Mouse (Mus musculus) small intestine, adult 2 months (tissue): Measurements from ENCODE around the gene Kcnmb2. TPM values are rescaled to one million over a fixed set of nuclear protein-coding genes. Genes with fewer than 3 reads are reported as not detected.

Experiments
- H3K27ac ChIP-seq: fragments of 200-500 bp; 2 replicates; pipeline ENCODE4 v1.5.1; 2012; ENCODE audit warnings: low read depth, low read length, control low read depth, inconsistent platforms; ENCODE audit not compliant: insufficient read depth
- H3K27me3 ChIP-seq: fragments of 200-500 bp; 2 replicates; pipeline ENCODE4 v1.6.1; 2012; ENCODE audit warnings: mild to moderate bottlenecking, moderate library complexity, low read length, inconsistent platforms; ENCODE audit not compliant: control insufficient read depth, insufficient read depth
- H3K36me3 ChIP-seq: fragments of 200-500 bp; 2 replicates; pipeline ENCODE4 v1.6.1; 2012; ENCODE audit warnings: mild to moderate bottlenecking, low read length, control low read depth, inconsistent platforms; ENCODE audit not compliant: control insufficient read depth, insufficient read depth
- H3K4me1 ChIP-seq: fragments of 200-500 bp; 2 replicates; pipeline ENCODE4 v1.6.1; 2012; ENCODE audit warnings: low read length, inconsistent platforms, mixed read lengths; ENCODE audit not compliant: control insufficient read depth, insufficient read depth, insufficient read length
- H3K4me3 ChIP-seq: fragments of 200-500 bp; 2 replicates; pipeline ENCODE4 v1.5.1; 2012; ENCODE audit warnings: low read depth, mild to moderate bottlenecking, control low read depth, inconsistent platforms, low read length, moderate library complexity
- CTCF ChIP-seq: fragments of 200-500 bp; IDR thresholded peaks from 2 replicates; pipeline ENCODE4 v1.5.1; 2012; ENCODE audit warnings: low read depth, mild to moderate bottlenecking, control low read depth, inconsistent platforms, low read length, moderate library complexity, mixed read lengths; ENCODE audit not compliant: insufficient replicate concordance, insufficient read length; ENCODE audit errors: extremely low read depth
- POLR2A ChIP-seq: fragments of 200-500 bp; IDR thresholded peaks from 2 replicates; pipeline ENCODE4 v1.6.1; 2012; ENCODE audit warnings: low read depth, mild to moderate bottlenecking, control low read depth, inconsistent platforms, low read length, moderate library complexity
- WGBS: fragments of 180-500 bp; shearing (Covaris S2); methylation state at CpG from one replicate; pipeline ENCODE4 v1.1.7; 2018; 5-methylcytosine and 5-hydroxymethylcytosine counted together
- polyA plus RNA-seq: library from polyadenylated mRNA; depleted of rRNA; stranded (reverse); fragments of >200 nt; gene quantifications from 2 replicates; pipeline ENCODE4 v1.2.3, GENCODE M21; 2012

Gene Kcnmb2
- polyA plus RNA-seq, 1 experiment, result 0.08 TPM

- no peaks in the 10 kb centered on the region for H3K36me3 ChIP-seq
- H3K4me1 ChIP-seq, result no peaks in the 10 kb centered on the region
- 77% methylated on average over 12 of the region's 12 CpGs for WGBS
- no peak overlapping the region for H3K4me3 ChIP-seq
- H3K27me3 ChIP-seq, result no peaks in the 10 kb centered on the region
- no peak overlapping the region for H3K27ac ChIP-seq
- no peak for TF ChIP-seq POLR2A
- TF ChIP-seq CTCF, result no peak
Measured at GRCm38 (mm10) chr3:32012205-32012931, 110.1 kb downstream of the Kcnmb2 start.

- Histone ChIP-seq H3K27ac (no peak overlapping the region), H3K27me3 (no peaks in the 10 kb centered on the region), H3K4me3 (no peak overlapping the region), H3K36me3 (no peaks in the 10 kb centered on the region), H3K4me1 (no peaks in the 10 kb centered on the region)
- WGBS, result 88% methylated on average over 6 of the region's 6 CpGs
- TF ChIP-seq POLR2A (no peak), CTCF (no peak)
Measured at GRCm38 (mm10) chr3:32020981-32021380, 118.7 kb downstream of the Kcnmb2 start.

- H3K4me1 ChIP-seq, result no peaks in the 10 kb centered on the region
- TF ChIP-seq POLR2A (no peak), CTCF (no peak)
- H3K36me3 ChIP-seq, result no peaks in the 10 kb centered on the region
- no peak overlapping the region for H3K27ac ChIP-seq
- WGBS, result 73% methylated on average over 10 of the region's 10 CpGs
- no peaks in the 10 kb centered on the region for H3K27me3 ChIP-seq
- no peak overlapping the region for H3K4me3 ChIP-seq
Measured at GRCm38 (mm10) chr3:32029375-32030050, 127.2 kb downstream of the Kcnmb2 start.

- no peaks in the 10 kb centered on the region for H3K36me3 ChIP-seq
- H3K27ac ChIP-seq, result no peak overlapping the region
- TF ChIP-seq POLR2A (no peak), CTCF (no peak)
- no peaks in the 10 kb centered on the region for H3K27me3 ChIP-seq
- H3K4me1 ChIP-seq, result no peaks in the 10 kb centered on the region
- no peak overlapping the region for H3K4me3 ChIP-seq
- 67% methylated on average over 9 of the region's 9 CpGs for WGBS
Measured at GRCm38 (mm10) chr3:32032381-32032780, 130.1 kb downstream of the Kcnmb2 start.

- Histone ChIP-seq H3K4me3 (no peak overlapping the region), H3K27ac (no peak overlapping the region), H3K27me3 (no peaks in the 10 kb centered on the region), H3K4me1 (no peaks in the 10 kb centered on the region), H3K36me3 (no peaks in the 10 kb centered on the region)
- WGBS, result 76% methylated on average over 3 of the region's 3 CpGs
- TF ChIP-seq CTCF, result no peak
- no peak for TF ChIP-seq POLR2A
Measured at GRCm38 (mm10) chr3:32043814-32044213, 141.5 kb downstream of the Kcnmb2 start.

GRCm38 (mm10) chr3:32048777-32049176 lies 146.5 kb downstream of the Kcnmb2 start:
- Histone ChIP-seq H3K4me3 (no peak overlapping the region), H3K36me3 (no peaks in the 10 kb centered on the region), H3K4me1 (no peaks in the 10 kb centered on the region), H3K27ac (no peak overlapping the region), H3K27me3 (no peaks in the 10 kb centered on the region)
- WGBS, result 92% methylated on average over 3 of the region's 3 CpGs
- TF ChIP-seq POLR2A (no peak), CTCF (no peak)

- no peak for TF ChIP-seq CTCF
- TF ChIP-seq POLR2A, result no peak
- Histone ChIP-seq H3K36me3 (no peaks in the 10 kb centered on the region), H3K4me3 (no peak overlapping the region), H3K27ac (no peak overlapping the region), H3K27me3 (no peaks in the 10 kb centered on the region), H3K4me1 (no peaks in the 10 kb centered on the region)
- 62% methylated on average over 3 of the region's 3 CpGs for WGBS
Measured at GRCm38 (mm10) chr3:32052596-32052995, 150.3 kb downstream of the Kcnmb2 start.
